Mouse (Mus musculus) forebrain, postnatal 0 days (tissue): ENCODE data around the gene Arf3. TPM values are rescaled to one million over a fixed set of nuclear protein-coding genes. Genes with fewer than 3 reads are reported as not detected.

Experiments
- ATAC-seq: fragments of 200-750 bp; cut with Nextera tagmentation; 2 replicates; pipeline ENCODE4 v1.8.0; 2017; ENCODE audit warnings: mild to moderate bottlenecking, moderate library complexity
- DNase-seq: peaks from one replicate; pipeline ENCODE4 v3.0.0-alpha.2; 2015
- H3K27ac ChIP-seq: fragments of 300-500 bp; sonication (generic); 2 replicates; pipeline ENCODE4 v1.5.1; 2014; ENCODE audit warnings: low read depth, mild to moderate bottlenecking, antibody characterized with exemption, low read length, moderate library complexity, mixed read lengths
- H3K27me3 ChIP-seq: fragments of 300-500 bp; sonication (generic); 2 replicates; pipeline ENCODE4 v1.6.1; 2014; ENCODE audit warnings: mild to moderate bottlenecking, low read length, mixed read lengths; ENCODE audit not compliant: insufficient read depth
- H3K36me3 ChIP-seq: fragments of 300-500 bp; sonication (generic); 2 replicates; pipeline ENCODE4 v1.6.1; 2014; ENCODE audit warnings: mild to moderate bottlenecking, moderate library complexity; ENCODE audit not compliant: insufficient read depth
- H3K4me1 ChIP-seq: fragments of 300-500 bp; sonication (generic); 2 replicates; pipeline ENCODE4 v1.6.1; 2014; ENCODE audit warnings: antibody characterized with exemption; ENCODE audit not compliant: insufficient read depth
- H3K4me2 ChIP-seq: fragments of 300-500 bp; sonication (generic); 2 replicates; pipeline ENCODE4 v1.6.1; 2014; ENCODE audit warnings: low read depth, mild to moderate bottlenecking, moderate library complexity
- H3K4me3 ChIP-seq: fragments of 300-500 bp; sonication (generic); 2 replicates; pipeline ENCODE4 v1.5.1; 2014; ENCODE audit warnings: low read depth, low read length, mixed read lengths
- H3K9ac ChIP-seq: fragments of 300-500 bp; sonication (generic); 2 replicates; pipeline ENCODE4 v1.6.1; 2014; ENCODE audit warnings: mild to moderate bottlenecking
- H3K9me3 ChIP-seq: fragments of 300-500 bp; sonication (generic); 2 replicates; pipeline ENCODE4 v1.6.1; 2016; ENCODE audit warnings: low read length
- CTCF ChIP-seq: sonication (generic); IDR thresholded peaks from 2 replicates; pipeline ENCODE4 v1.5.1; 2016; ENCODE audit warnings: antibody characterized with exemption, control low read depth, low read depth
- WGBS: fragments of 180-500 bp; shearing (Covaris S2); extraction: QIAGEN DNeasy Blood & Tissue Kit; methylation state at CpG from one replicate; pipeline ENCODE4 v1.1.7; 2014; 5-methylcytosine and 5-hydroxymethylcytosine counted together
- polyA plus RNA-seq: library from polyadenylated mRNA; unstranded; fragments of >200 nt; fragmentation: Nextera tagmentation; extraction: Ambion mirVana; gene quantifications from 2 replicates; pipeline ENCODE4 v1.2.1, GENCODE M21; 2015
- total RNA-seq: library from RNA; depleted of rRNA; stranded (reverse); fragments of >200 nt; gene quantifications from 2 replicates; pipeline ENCODE4 v1.2.3, GENCODE M21; 2014; rRNA removed

The Arf3 gene
- total and polyA plus RNA-seq, 2 experiments from 2014 or later = 104 to 116 TPM

DNA sequence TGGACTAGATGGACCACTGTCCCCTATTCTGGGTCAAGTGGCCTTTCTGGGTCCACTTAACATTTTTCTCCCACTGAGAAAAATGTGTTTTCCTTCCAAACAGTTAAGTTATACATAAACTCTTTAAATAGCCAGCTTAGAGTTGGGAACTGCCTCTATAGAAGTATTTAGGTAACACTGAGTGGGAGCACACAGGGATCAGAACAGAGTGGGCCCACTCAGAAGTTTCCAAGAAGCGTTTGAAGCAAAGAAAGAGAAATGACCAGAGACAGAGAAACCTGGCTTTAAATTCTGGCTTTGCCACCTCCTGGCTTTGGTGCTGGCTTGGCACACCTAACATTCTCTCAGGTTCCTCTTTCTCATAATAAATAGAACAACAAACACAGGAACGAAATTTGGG, 73.3 kb downstream of the Arf3 start:
- Histone ChIP-seq H3K27me3 (no peaks in the 10 kb centered on the region), H3K9ac (no peak overlapping the region), H3K36me3 (no peaks in the 10 kb centered on the region), H3K9me3 (no peaks in the 10 kb centered on the region), H3K4me1 (0 out of 2 replicates have a peak, but pooled peaks cover 8% of the 10 kb centered on the region), H3K27ac (no peak overlapping the region), H3K4me3 (no peak overlapping the region), H3K4me2 (no peak overlapping the region)
- TF ChIP-seq CTCF = no peak
- 76% methylated on average over 2 of the region's 2 CpGs for WGBS
- no peak for ATAC-seq
- no peak for DNase-seq

Other genes starting within 250 kb of the Arf3 start
- 69.9 and 74.1 TPM in 2 replicates for gene Kansl2, start 228.9 kb downstream of the Arf3 start, total RNA-seq
- 109 and 110 TPM in 2 replicates for gene Kansl2, start 228.9 kb downstream of the Arf3 start, polyA plus RNA-seq
- 51.1 and 52.0 TPM in 2 replicates for gene Ccnt1, start 192.3 kb downstream of the Arf3 start, total RNA-seq
- 35.5 and 47.0 TPM in 2 replicates for gene Ccnt1, start 192.3 kb downstream of the Arf3 start, polyA plus RNA-seq
- gene 4930415O20Rik, start 192.2 kb downstream of the Arf3 start, total RNA-seq = not detected in 2 replicates
- gene 4930415O20Rik, start 192.2 kb downstream of the Arf3 start, polyA plus RNA-seq = 0.51 TPM in 1 of 2 replicates, not detected in the other
- 39.2 and 42.3 TPM in 2 replicates for gene Adcy6, start 153.1 kb downstream of the Arf3 start, total RNA-seq
- gene Adcy6, start 153.1 kb downstream of the Arf3 start, polyA plus RNA-seq = 1.9 and 5.4 TPM in 2 replicates
- 191 and 201 TPM in 2 replicates for gene Cacnb3, start 132.4 kb downstream of the Arf3 start, total RNA-seq
- 133 and 139 TPM in 2 replicates for gene Cacnb3, start 132.4 kb downstream of the Arf3 start, polyA plus RNA-seq
- gene Ddx23, start 100.3 kb downstream of the Arf3 start, total RNA-seq = 54.9 and 70.6 TPM in 2 replicates
- gene Ddx23, start 100.3 kb downstream of the Arf3 start, polyA plus RNA-seq = 11.9 and 13.8 TPM in 2 replicates
- 34.1 and 56.6 TPM in 2 replicates for gene Rnd1, start 85.8 kb downstream of the Arf3 start, total RNA-seq
- 20.9 and 24.1 TPM in 2 replicates for gene Rnd1, start 85.8 kb downstream of the Arf3 start, polyA plus RNA-seq
- gene Ccdc65, start 55.0 kb downstream of the Arf3 start, total RNA-seq = 6.1 and 8.2 TPM in 2 replicates
- gene Ccdc65, start 55.0 kb downstream of the Arf3 start, polyA plus RNA-seq = 5.6 and 10.5 TPM in 2 replicates
- gene Fkbp11, start 35.0 kb downstream of the Arf3 start, total RNA-seq = 0.90 and 2.9 TPM in 2 replicates
- 5.2 and 5.3 TPM in 2 replicates for gene Fkbp11, start 35.0 kb downstream of the Arf3 start, polyA plus RNA-seq
- gene Wnt10b, start 14.9 kb upstream of the Arf3 start, total RNA-seq = 0.31 and 1.1 TPM in 2 replicates
- not detected in 2 replicates for gene Wnt10b, start 14.9 kb upstream of the Arf3 start, polyA plus RNA-seq
- gene Wnt1, start 26.6 kb upstream of the Arf3 start, total RNA-seq = not detected in 2 replicates
- 0.33 and 0.35 TPM in 2 replicates for gene Wnt1, start 26.6 kb upstream of the Arf3 start, polyA plus RNA-seq
- gene Ddn, start 46.3 kb upstream of the Arf3 start, total RNA-seq = 36.3 and 49.6 TPM in 2 replicates
- gene Ddn, start 46.3 kb upstream of the Arf3 start, polyA plus RNA-seq = 2.2 TPM in 2 replicates
- gene Prkag1, start 68.3 kb upstream of the Arf3 start, total RNA-seq = 46.5 and 48.3 TPM in 2 replicates
- gene Prkag1, start 68.3 kb upstream of the Arf3 start, polyA plus RNA-seq = 55.0 and 58.4 TPM in 2 replicates
- gene Kmt2d, start 108.0 kb upstream of the Arf3 start, total RNA-seq = 22.7 and 25.8 TPM in 2 replicates
- 2.9 and 6.2 TPM in 2 replicates for gene Kmt2d, start 108.0 kb upstream of the Arf3 start, polyA plus RNA-seq
- 16.5 and 20.7 TPM in 2 replicates for gene Rhebl1, start 131.3 kb upstream of the Arf3 start, total RNA-seq
- 34.1 and 37.5 TPM in 2 replicates for gene Rhebl1, start 131.3 kb upstream of the Arf3 start, polyA plus RNA-seq
- gene Dhh, start 135.3 kb upstream of the Arf3 start, total RNA-seq = 0.15 and 0.76 TPM in 2 replicates
- 0.25 and 0.58 TPM in 2 replicates for gene Dhh, start 135.3 kb upstream of the Arf3 start, polyA plus RNA-seq
- 44.1 and 59.3 TPM in 2 replicates for gene Lmbr1l, start 155.0 kb upstream of the Arf3 start, total RNA-seq
- 20.1 and 22.4 TPM in 2 replicates for gene Lmbr1l, start 155.0 kb upstream of the Arf3 start, polyA plus RNA-seq
- 1,927 and 1,958 TPM in 2 replicates for gene Tuba1b, start 171.4 kb upstream of the Arf3 start, total RNA-seq
- gene Tuba1b, start 171.4 kb upstream of the Arf3 start, polyA plus RNA-seq = 1,265 and 1,341 TPM in 2 replicates
- 1,610 and 2,499 TPM in 2 replicates for gene Gm49450, start 190.3 kb upstream of the Arf3 start, total RNA-seq
- gene Gm49450, start 190.3 kb upstream of the Arf3 start, polyA plus RNA-seq = not detected in 2 replicates
- gene Tuba1a, start 190.5 kb upstream of the Arf3 start, total RNA-seq = 18,820 and 21,160 TPM in 2 replicates
- gene Tuba1a, start 190.5 kb upstream of the Arf3 start, polyA plus RNA-seq = 18,258 and 23,279 TPM in 2 replicates